Mouse (Mus musculus) brain, embryonic 18.5 days (tissue): Measurements from ENCODE around the gene Fam19a5.

Experiments used
- DNase-seq: peaks from one replicate; pipeline ENCODE4 v3.0.0-alpha.2; 2012; ENCODE audit warnings: low read depth, low spot score

Gene Fam19a5

GRCm38 (mm10) chr15:87666041-87666750, 122.1 kb downstream of the Fam19a5 start:
- no peak for DNase-seq

GRCm38 (mm10) chr15:87667416-87667815, 123.3 kb downstream of the Fam19a5 start:
- DNase-seq = no peak

GRCm38 (mm10) chr15:87668112-87668511, 124.0 kb downstream of the Fam19a5 start:
- DNase-seq = no peak

GRCm38 (mm10) chr15:87671929-87672328, 127.8 kb downstream of the Fam19a5 start:
- DNase-seq = no peak

- DNase-seq = no peak
Observed at GRCm38 (mm10) chr15:87678711-87679110, 134.6 kb downstream of the Fam19a5 start.

- DNase-seq = no peak
Observed at GRCm38 (mm10) chr15:87682410-87682809, 138.3 kb downstream of the Fam19a5 start.

- DNase-seq = no peak
Observed at GRCm38 (mm10) chr15:87686415-87687040, 142.4 kb downstream of the Fam19a5 start.

GRCm38 (mm10) chr15:87691271-87691955, 147.3 kb downstream of the Fam19a5 start:
- no peak for DNase-seq

GRCm38 (mm10) chr15:87691958-87692357, 147.9 kb downstream of the Fam19a5 start:
- no peak for DNase-seq

GRCm38 (mm10) chr15:87692394-87692793, 148.3 kb downstream of the Fam19a5 start:
- DNase-seq = no peak

- DNase-seq = no peak
Observed at GRCm38 (mm10) chr15:87692865-87693513, 148.9 kb downstream of the Fam19a5 start.

GRCm38 (mm10) chr15:87697433-87697996, 153.4 kb downstream of the Fam19a5 start:
- DNase-seq = no peak

- no peak for DNase-seq
Observed at GRCm38 (mm10) chr15:87698562-87699320, 154.6 kb downstream of the Fam19a5 start.

- DNase-seq = no peak
Observed at GRCm38 (mm10) chr15:87702821-87703220, 158.7 kb downstream of the Fam19a5 start.

- DNase-seq = no peak
Observed at GRCm38 (mm10) chr15:87703334-87703733, 159.2 kb downstream of the Fam19a5 start.

- no peak for DNase-seq
Observed at GRCm38 (mm10) chr15:87711790-87712189, 167.7 kb downstream of the Fam19a5 start.

GRCm38 (mm10) chr15:87712221-87712620, 168.1 kb downstream of the Fam19a5 start:
- DNase-seq = no peak

GRCm38 (mm10) chr15:87715037-87715676, 171.1 kb downstream of the Fam19a5 start:
- no peak for DNase-seq

- DNase-seq = no peak
Observed at GRCm38 (mm10) chr15:87717056-87717455, 173.0 kb downstream of the Fam19a5 start.

GRCm38 (mm10) chr15:87723455-87723986, 179.4 kb downstream of the Fam19a5 start:
- no peak for DNase-seq
